Mouse (Mus musculus): ENCODE measurements around the gene Eif1. TPM values are rescaled to one million over a fixed set of nuclear protein-coding genes. Genes with fewer than 3 reads are reported as not detected.

Eif1 gene
- polyA plus RNA-seq, 1 experiment: 131 TPM

DNA sequence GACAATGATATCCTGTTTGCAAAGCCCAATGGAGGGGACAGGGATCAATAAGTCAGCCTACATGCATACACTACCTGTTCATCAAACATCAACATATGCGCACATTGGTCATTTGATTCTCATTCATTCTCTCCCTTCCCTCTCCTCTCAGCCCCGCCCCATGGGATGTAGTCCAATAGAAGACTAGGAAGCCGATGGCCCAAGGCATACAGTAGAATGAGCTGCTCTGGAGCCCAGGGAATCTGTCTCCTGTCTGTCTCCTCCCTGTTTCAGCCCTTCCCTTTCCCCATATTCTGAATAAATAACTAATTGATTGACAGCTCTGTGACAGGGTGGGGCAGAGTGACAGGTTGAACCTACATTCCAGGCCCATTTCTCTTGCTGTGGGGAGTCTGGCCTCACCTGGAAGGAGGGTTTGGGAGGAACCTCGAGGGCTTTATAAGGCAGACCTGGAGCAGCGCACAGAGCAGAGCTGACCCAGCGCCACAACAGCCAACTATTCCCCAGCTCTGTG lies 14.3 kb downstream of the Eif1 start, which contains the start of gene Gast:
TSS of gene Gast (plus strand) at position 464 of the 514 bp plus-strand sequence.
- TF ChIP-seq POLR2A (IDR thresholded peaks at IDR 0.05; ENCODE audit: borderline replicate concordance, extremely low read depth, low read depth, low read length) (no peak), CTCF (IDR thresholded peaks at IDR 0.05; ENCODE audit: insufficient read depth, low read length) (no peak)
- 76% methylated on average over 6 of the region's 6 CpGs for WGBS
- no peak for DNase-seq
- no peak within 1 kb of the TSS for H3K4me3 ChIP-seq (replicated peaks; ENCODE audit: extremely low read depth, low read depth, low read length)
- no peaks in the 10 kb centered on the region for H3K4me1 ChIP-seq (ENCODE audit: control insufficient read depth, insufficient read depth, low read length)

DNA sequence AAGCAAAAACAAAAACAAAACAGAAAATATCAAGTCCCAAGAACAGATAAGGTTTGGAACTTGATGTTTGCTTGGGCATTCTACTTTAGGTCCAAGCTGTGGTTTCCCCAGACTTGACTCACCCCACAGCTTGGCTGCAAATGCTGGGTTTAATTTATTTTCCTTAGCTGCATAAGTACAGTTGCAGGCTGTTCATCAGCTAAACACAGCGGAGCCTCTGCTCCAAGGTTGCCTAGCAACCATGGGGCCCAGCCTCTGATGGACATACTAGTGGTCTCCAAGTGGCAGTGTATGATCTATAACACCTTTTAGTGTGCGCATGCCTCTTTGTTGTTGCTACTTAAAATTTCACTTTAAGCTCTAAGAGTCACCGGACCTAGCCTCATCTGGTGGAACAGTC lies 16.0 kb downstream of the Eif1 start:
- TF ChIP-seq CTCF (IDR thresholded peaks at IDR 0.05; ENCODE audit: insufficient read depth, low read length) (no peak), POLR2A (IDR thresholded peaks at IDR 0.05; ENCODE audit: borderline replicate concordance, extremely low read depth, low read depth, low read length) (no peak)
- WGBS: 48% methylated on average over 3 of the region's 3 CpGs
- H3K4me1 ChIP-seq (ENCODE audit: control insufficient read depth, insufficient read depth, low read length): no peaks in the 10 kb centered on the region
- no peak for DNase-seq
- H3K4me3 ChIP-seq (replicated peaks; ENCODE audit: extremely low read depth, low read depth, low read length): no peak overlapping the region

DNA sequence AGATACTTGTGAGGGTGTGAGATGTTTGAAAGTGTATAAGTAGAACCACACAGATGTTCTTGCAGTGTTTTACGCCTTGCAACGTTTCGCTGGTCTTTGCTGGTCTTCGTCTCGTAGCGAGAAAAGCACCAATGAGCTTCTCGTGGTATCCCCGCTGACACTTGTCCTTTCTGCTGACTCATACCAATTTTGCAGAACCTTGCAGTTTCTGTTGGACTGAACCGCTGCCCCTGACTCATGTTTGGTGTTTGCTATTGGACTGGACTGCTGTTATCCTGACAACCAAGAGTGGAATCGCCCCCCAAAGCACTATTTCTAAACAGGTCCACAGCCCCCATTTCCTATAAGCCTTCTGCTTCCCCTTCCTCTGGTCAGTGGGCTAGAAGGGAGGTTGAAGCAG lies 24.6 kb downstream of the Eif1 start:
- no peak for DNase-seq
- no peak for TF ChIP-seq CTCF (IDR thresholded peaks at IDR 0.05; ENCODE audit: insufficient read depth, low read length)
- no peak for TF ChIP-seq POLR2A (IDR thresholded peaks at IDR 0.05; ENCODE audit: borderline replicate concordance, extremely low read depth, low read depth, low read length)
- WGBS: 85% methylated on average over 10 of the region's 10 CpGs

GRCm38 (mm10) chr11:100352076-100352857 lies 32.6 kb downstream of the Eif1 start:
- TF ChIP-seq CTCF (IDR thresholded peaks at IDR 0.05; ENCODE audit: insufficient read depth, low read length) (peak; percentile 48), POLR2A (IDR thresholded peaks at IDR 0.05; ENCODE audit: borderline replicate concordance, extremely low read depth, low read depth, low read length) (no peak)
- Histone ChIP-seq H3K4me3 (replicated peaks; ENCODE audit: extremely low read depth, low read depth, low read length) (no peak overlapping the region), H3K4me1 (ENCODE audit: control insufficient read depth, insufficient read depth, low read length) (no peaks in the 10 kb centered on the region)
- DNase-seq: no peak
- 37% methylated on average over 10 of the region's 10 CpGs for WGBS

More for the DNA sequence above, 24.6 kb downstream of the Eif1 start:
- no peak overlapping the region for H3K4me3 ChIP-seq (replicated peaks; ENCODE audit: extremely low read depth, low read depth, low read length)
- no peaks in the 10 kb centered on the region for H3K4me1 ChIP-seq (ENCODE audit: control insufficient read depth, insufficient read depth, low read length)

DNA sequence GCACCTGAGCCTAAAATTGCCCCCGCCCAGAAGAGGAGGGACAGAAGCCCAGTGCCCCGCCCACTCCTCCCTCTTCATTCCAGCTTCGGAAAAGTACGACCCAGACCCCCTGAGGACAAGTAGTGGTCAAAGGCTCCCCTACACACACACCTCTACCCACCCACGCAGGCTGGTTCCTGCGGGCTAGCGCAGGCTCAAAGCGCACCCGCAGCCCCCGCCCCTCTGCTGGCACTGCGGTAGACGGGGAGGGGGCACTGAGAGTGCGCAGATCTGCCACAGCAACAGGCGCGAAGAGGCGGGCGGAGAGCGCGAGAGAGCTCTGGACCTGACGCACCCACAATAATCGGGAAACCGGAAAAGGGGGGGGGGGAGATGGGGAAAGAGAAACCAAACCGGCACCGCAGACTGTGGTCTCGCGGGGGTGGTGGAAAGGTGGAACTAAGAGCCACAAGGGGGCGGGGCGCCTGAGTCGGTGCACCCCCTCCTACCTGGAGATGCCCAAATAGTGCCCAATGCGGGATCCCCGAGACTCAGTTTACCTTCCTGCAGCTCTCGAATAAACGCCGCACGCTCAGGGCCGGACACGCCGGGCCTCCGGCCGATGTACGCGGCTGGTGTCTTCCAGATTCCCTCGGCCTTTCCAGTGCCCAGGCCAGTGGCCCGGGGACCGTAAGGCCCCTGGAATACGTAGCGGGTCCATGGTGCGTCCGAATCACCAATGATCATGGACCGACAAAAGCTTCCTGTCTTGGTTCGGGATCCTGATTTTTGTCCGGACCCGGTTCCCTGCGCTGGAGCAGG lies 35.7 kb downstream of the Eif1 start:
- under 1% methylated on average over 54 of the region's 54 CpGs for WGBS
- peak; percentile 54 for DNase-seq

DNA sequence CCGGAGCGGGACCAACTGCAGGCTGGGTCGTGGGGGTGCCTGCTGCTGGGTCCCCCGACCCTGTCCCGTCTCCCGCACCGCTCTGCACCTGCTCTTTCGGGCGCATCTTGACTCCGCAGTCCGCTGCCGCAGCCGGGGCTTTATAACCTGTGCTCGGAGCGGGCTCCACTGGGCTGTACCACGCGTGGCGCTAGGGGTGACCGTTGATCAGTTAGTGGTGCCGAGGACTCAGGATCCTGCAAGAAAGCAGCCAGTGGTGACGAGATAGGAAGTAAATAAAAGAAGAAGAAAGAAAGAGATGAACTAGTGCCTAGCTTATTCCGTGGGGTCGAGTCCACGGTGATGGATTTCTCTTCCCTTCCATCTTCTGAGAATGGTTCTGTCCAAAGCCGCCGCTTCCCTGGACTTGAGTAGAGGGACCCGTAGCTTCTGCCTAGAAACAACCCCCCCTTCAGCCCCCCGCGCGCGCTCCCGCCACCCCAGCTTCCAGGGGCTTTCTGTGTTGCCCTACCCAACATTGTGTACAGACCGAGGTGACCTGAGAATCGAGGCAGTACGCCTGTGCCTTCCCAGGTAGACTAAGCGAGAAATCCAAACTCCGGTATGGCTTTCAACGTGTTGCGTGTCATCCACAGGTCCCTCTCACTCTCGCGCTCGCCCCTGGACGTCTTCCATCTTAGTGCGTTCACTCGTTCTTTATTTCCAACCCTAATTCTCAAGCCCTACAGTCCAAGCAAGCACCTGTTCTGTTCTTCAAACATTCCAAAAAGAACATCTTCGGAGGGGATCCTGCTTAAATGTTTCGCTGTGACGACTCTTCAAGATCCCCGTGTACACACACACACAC lies 36.5 kb downstream of the Eif1 start, which contains the start of gene Hap1:
TSS of gene Hap1 (minus strand) at position 157 of the 847 bp plus-strand sequence.
- Histone ChIP-seq H3K4me1 (ENCODE audit: control insufficient read depth, insufficient read depth, low read length) (no peaks in the 10 kb centered on the region), H3K4me3 (replicated peaks; ENCODE audit: extremely low read depth, low read depth, low read length) (peak within 1 kb of the TSS; percentile 82)
- TF ChIP-seq CTCF (IDR thresholded peaks at IDR 0.05; ENCODE audit: insufficient read depth, low read length): no peak
- peak; percentile 47; the same call in 1 of the 2 replicates for TF ChIP-seq POLR2A (IDR thresholded peaks at IDR 0.05; ENCODE audit: borderline replicate concordance, extremely low read depth, low read depth, low read length)
- DNase-seq: peak; percentile 70
- WGBS: 2% methylated on average over 49 of the region's 49 CpGs

More for the DNA sequence above, 35.7 kb downstream of the Eif1 start:
- Histone ChIP-seq H3K4me1 (ENCODE audit: control insufficient read depth, insufficient read depth, low read length) (no peaks in the 10 kb centered on the region), H3K4me3 (replicated peaks; ENCODE audit: extremely low read depth, low read depth, low read length) (peak overlapping the region; percentile 82)
- TF ChIP-seq POLR2A (IDR thresholded peaks at IDR 0.05; ENCODE audit: borderline replicate concordance, extremely low read depth, low read depth, low read length) (no peak), CTCF (IDR thresholded peaks at IDR 0.05; ENCODE audit: insufficient read depth, low read length) (no peak)

DNA sequence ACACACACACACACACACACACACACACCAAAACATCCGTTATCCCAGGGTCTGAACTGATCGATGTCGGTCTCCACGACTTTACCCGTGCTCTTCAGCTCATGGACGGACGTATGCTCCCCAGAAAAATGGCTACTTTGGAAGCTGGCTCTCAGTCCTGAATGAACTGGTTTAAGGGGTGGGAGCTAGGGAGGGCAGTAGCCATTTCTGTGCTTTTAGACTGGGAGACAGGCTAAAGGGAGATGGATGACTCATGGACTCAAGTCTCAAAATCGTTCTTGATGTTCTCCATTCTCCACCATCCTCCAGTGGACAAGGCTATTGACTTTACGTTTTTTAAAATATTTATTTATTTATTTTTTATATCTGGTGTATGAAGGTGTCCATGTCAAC lies 37.1 kb downstream of the Eif1 start:
- 14% methylated on average over 9 of the region's 9 CpGs for WGBS
- no peak for TF ChIP-seq POLR2A (IDR thresholded peaks at IDR 0.05; ENCODE audit: borderline replicate concordance, extremely low read depth, low read depth, low read length)
- TF ChIP-seq CTCF (IDR thresholded peaks at IDR 0.05; ENCODE audit: insufficient read depth, low read length): no peak
- DNase-seq: no peak
- H3K4me3 ChIP-seq (replicated peaks; ENCODE audit: extremely low read depth, low read depth, low read length): no peak overlapping the region
- no peaks in the 10 kb centered on the region for H3K4me1 ChIP-seq (ENCODE audit: control insufficient read depth, insufficient read depth, low read length)

GRCm38 (mm10) chr11:100357408-100357807 lies 37.7 kb downstream of the Eif1 start:
- WGBS: 52% methylated on average over 5 of the region's 5 CpGs
- no peak overlapping the region for H3K4me3 ChIP-seq (replicated peaks; ENCODE audit: extremely low read depth, low read depth, low read length)
- no peak for DNase-seq
- TF ChIP-seq CTCF (IDR thresholded peaks at IDR 0.05; ENCODE audit: insufficient read depth, low read length) (no peak), POLR2A (IDR thresholded peaks at IDR 0.05; ENCODE audit: borderline replicate concordance, extremely low read depth, low read depth, low read length) (no peak)
- H3K4me1 ChIP-seq (ENCODE audit: control insufficient read depth, insufficient read depth, low read length): no peaks in the 10 kb centered on the region

Data from lung, adult 2 months (tissue).